ENCODE assay signal across 8 mouse cellular contexts in the genomic region with DNA sequence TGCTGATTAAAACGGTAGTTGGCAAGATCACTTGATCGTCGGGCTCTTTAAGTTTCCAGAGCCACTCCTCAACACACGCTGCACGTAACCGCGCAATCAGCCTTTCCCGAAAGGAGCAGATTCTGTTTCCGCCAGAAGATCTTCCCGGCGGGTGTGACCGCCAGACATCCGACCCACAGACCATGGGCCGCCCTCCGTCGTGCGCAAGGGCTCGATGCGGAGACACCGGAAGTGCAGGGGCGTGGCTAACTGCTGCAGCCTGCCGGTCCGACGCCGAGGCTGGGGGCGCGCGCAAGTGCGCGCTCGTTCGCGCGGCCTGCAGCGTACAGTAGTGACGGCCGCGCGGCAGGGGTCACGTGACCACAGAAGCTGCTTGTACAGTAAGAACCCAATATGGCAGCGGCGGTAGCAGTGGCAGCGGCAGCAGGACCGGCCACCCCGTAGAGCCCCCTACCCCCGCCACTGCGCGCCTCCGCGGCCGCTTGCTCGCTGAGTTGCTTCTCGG. TPM values are rescaled to one million over a fixed set of nuclear protein-coding genes. Genes with fewer than 3 reads are reported as not detected.
DNase-seq lines count a peak whose midpoint lies in the region; ATAC-seq and TF ChIP-seq lines count a peak whose summit lies in the region.

A gene (plus strand): TSS at position 328 of the 505 bp plus-strand sequence.

- TF ChIP-seq CTCF in lung, postnatal 0 days (IDR thresholded peaks at IDR 0.05): no peak

- peaks cover 29% of the 10 kb centered on the region for H3K36me3 ChIP-seq in hindbrain, embryonic 10.5 days
- H3K36me3 ChIP-seq in lung, postnatal 0 days (ENCODE audit: insufficient read depth, low read length): no peaks in the 10 kb centered on the region

- H3K4me2 ChIP-seq in lung, postnatal 0 days (replicated peaks; ENCODE audit: low read depth, low read length): peak within 1 kb of the TSS; percentile 77

- TF ChIP-seq EP300 in lung, postnatal 0 days (IDR thresholded peaks at IDR 0.05): no peak; the same call in 1 of the 2 replicates

- WGBS in hindbrain, embryonic 10.5 days: under 1% methylated on average over 53 of the region's 53 CpGs
- under 1% methylated on average over 53 of the region's 53 CpGs for WGBS in lung, postnatal 0 days

- peak within 1 kb of the TSS; percentile 97 for H3K27ac ChIP-seq in hindbrain, embryonic 10.5 days
- peak within 1 kb of the TSS; percentile 98 for H3K27ac ChIP-seq in lung, postnatal 0 days (ENCODE audit: low read length)

- no peaks in the 10 kb centered on the region for H3K9me3 ChIP-seq in hindbrain, embryonic 10.5 days
- no peaks in the 10 kb centered on the region for H3K9me3 ChIP-seq in lung, postnatal 0 days (ENCODE audit: low read length)

- ATAC-seq in frontal cortex, adult (ENCODE audit: low TSS enrichment): peak; percentile 95
- ATAC-seq in lung, postnatal 0 days: peak; percentile 95

- peak within 1 kb of the TSS; percentile 82 for H3K9ac ChIP-seq in lung, postnatal 0 days (replicated peaks; ENCODE audit: low read depth)

- peak; percentile 99 for DNase-seq in MN1 (ENCODE audit: low spot score)
- peak; percentile 99 for DNase-seq in cerebellum, adult 9-10 months
- DNase-seq in hindbrain, embryonic 10.5 days (ENCODE audit: low spot score): peak; percentile 98
- DNase-seq in layer of hippocampus, adult 9-11 months: peak; percentile 99
- DNase-seq in lung, postnatal 0 days (ENCODE audit: low spot score): peak; percentile 100
- DNase-seq in ovary, postnatal 14 days (ENCODE audit: low spot score): peak; percentile 95
- DNase-seq in thymus, postnatal 14 days: peak; percentile 99

- H3K4me3 ChIP-seq in hindbrain, embryonic 10.5 days: peak within 1 kb of the TSS; percentile 76
- H3K4me3 ChIP-seq in lung, postnatal 0 days (ENCODE audit: low read depth, low read length): peak within 1 kb of the TSS; percentile 97

- no peaks in the 10 kb centered on the region for H3K27me3 ChIP-seq in hindbrain, embryonic 10.5 days (ENCODE audit: insufficient read depth, poor library complexity, severe bottlenecking)
- no peaks in the 10 kb centered on the region for H3K27me3 ChIP-seq in lung, postnatal 0 days (replicated peaks; ENCODE audit: insufficient read depth, low read length)

- H3K4me1 ChIP-seq in hindbrain, embryonic 10.5 days (replicated peaks): peaks cover 25% of the 10 kb centered on the region
- H3K4me1 ChIP-seq in lung, postnatal 0 days (ENCODE audit: insufficient read depth, low read depth, low read length): peaks cover 6% of the 10 kb centered on the region; the same call in 1 of the 2 replicates

RNA-seq across cellular contexts. Expression of the gene that starts here (rescaled TPM):
- polyA plus RNA-seq in hindbrain, embryonic 10.5 days (2016; fragmentation: Nextera tagmentation; extraction: Ambion mirVana): 13.1 and 16.0 TPM in 2 replicates
- 8.5 and 9.4 TPM in 2 replicates for polyA plus RNA-seq in lung, postnatal 0 days (2015; fragmentation: Nextera tagmentation; extraction: Ambion mirVana)

Comparison
In these comparisons a context has a peak if more than half of its experiments do, and no peak if none do; other contexts are left out.
1. Peak in every context shown above with its lines: DNase-seq, ATAC-seq, H3K4me3 ChIP-seq and H3K27ac ChIP-seq.